Mouse (Mus musculus): ENCODE results near the gene P3h1.
A peak's percentile ranks its signal among the peaks of the same experiment; 100 is the strongest.
"Not testable (repeated sequence)": the region's sequence is repeated elsewhere in the genome, so short reads cannot be mapped to it uniquely, and the experiment has no call there.

Gene P3h1

DNA sequence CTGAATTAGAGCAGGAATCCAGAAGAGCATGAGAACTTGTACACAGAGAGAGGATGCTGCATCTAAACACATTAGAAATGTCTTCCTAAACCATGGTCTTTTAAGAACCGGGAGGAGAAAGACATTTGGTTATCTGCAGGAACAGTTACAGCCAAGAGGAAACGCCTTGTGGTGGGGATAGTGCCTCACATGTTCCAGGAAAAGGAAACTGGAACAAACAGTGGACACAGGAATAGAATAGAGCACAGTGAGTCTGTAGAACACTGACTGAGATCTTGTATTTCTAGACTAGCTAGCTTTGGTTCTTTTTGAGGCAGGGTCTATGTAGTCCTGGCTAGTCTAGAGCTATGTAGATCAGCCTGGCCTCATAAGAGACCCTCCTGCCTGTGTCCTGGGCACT, 42.5 kb downstream of the P3h1 start:
- no peak for DNase-seq (ENCODE audit: low spot score)

DNA sequence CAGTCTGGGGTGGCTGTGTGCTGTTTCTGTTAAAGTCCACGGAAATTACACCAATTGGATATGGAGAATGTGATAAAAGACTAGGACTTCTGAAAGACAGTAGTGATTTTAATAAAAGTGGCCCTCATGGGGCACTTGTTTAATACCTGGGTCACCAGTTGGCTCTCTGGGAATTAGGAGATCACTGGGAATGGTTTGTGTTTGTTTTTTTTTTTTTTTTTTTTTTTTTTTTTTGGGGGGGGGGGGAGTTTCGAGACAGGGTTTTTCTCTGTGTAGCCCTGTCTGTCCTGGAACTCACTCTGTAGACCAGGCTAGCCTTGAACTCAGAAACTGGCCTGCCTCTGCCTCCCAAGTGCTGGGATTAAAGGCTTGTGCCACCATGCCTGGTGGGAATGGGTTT, 43.0 kb downstream of the P3h1 start:
- DNase-seq (ENCODE audit: low spot score), result no peak

DNA sequence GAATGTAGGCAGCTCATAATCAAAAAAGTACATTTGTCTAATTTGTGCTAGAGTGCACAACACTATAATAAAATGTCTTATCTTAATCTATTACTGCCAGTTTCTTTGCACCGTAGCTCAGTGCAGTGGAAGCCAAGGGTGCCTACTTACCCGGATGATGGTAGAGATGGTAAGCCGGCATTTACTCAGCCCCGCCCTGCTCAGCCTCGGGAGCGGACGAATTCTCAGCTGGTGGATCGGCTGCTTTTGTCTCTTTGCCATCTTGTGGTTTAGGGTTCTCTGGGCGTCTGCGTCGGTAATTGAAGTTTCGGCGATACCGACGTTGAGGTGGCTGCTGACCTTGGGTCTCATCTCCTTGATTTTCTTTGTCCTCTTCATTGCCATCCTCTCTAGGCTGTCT, 46.1 kb downstream of the P3h1 start:
- not testable (repeated sequence) for DNase-seq (ENCODE audit: low spot score)

DNA sequence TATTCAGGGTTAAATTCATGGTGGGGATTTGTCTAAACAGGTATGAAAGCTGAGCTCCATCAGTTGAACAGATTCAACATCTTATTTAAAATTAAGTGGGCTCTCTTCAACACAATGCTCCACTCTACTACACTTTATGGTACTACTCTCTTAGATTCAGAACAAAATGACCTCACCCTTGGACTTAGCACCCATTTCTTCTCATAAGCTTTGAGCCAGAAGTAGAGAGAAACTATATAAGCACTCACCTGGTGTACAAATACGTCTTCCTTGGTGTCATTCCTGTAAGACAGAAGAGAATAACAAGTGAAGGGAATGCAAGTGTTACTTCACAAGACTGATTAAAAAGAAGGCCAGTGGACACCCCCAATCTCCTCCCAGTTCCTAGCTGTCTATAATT, 52.1 kb downstream of the P3h1 start:
- DNase-seq (ENCODE audit: low spot score), result no peak

DNA sequence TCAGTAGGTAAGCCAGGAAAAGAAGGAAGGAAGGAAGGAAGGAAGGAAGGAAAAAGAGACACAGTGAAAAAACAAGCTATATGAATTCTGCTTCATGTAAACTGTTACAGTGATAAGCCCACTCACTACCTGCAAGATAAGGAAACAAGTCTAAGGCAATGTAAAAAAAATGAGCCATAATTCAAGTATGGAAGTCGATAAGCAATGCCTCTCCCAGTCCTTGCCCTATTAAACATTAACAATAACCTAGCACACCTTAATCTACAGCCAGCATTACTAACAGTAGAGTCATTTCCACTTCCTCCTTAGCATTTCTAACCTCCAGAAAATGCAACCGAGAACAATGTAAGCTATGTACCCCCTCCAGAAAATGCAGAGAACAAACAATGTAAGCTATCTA, 52.6 kb downstream of the P3h1 start:
- DNase-seq (ENCODE audit: low spot score), result no peak

DNA sequence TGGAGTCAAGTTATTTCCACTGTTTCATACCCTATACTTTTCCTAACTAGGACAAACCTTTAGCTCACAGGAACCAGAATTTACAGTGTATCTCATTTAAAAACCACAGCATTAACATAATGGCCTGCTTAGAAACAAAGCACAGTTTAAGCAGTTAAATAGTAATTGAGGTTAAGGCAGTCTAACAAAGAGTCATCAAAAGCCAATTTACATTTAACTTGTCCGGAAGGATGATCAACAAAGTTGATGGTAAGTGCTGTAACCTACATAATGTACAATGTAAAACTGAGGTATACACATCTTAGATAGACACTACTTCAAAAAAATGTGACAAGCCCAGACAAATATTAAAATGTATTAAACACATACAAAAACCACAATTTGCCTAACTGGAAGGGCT, 59.2 kb downstream of the P3h1 start:
- DNase-seq (ENCODE audit: low spot score), result no peak

DNA sequence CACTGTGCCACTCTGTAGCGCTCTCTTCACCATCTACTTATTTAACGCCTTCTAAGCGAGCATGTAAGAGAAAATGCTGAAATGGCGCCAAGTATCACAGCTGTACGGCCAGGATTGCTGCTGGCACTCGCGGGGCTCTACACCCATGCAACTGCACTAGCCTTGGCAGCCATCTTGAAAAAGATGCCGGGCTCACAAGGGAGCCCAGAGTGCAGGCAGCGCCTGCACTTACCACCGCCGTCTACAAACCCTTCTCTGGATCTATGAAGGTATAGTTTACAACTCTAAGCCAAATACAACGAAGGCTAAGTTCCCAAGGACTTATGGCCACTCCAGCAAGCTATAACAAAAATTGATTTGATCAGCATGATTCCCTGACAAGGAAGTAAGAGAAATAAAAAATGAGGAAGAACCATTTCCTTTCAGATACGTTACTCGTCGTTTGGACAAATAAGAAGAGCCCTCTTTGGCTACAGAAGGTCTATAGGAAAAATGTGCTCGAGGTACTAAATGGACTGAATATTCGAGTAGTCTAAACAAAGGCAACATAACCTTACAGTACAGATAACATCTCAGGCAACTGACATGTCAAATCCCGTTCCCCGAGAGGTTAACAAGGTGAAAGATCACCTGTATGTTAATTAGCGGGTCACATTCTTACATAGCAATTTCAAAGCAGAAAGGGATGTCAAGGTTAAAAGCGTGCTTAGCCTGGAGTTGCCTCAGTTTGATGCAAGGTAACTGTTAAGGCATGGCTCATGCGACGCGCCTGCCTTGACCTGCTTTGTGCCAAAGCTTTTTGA, 60.3 kb downstream of the P3h1 start:
- peak; percentile 65 for DNase-seq (ENCODE audit: low spot score)

DNA sequence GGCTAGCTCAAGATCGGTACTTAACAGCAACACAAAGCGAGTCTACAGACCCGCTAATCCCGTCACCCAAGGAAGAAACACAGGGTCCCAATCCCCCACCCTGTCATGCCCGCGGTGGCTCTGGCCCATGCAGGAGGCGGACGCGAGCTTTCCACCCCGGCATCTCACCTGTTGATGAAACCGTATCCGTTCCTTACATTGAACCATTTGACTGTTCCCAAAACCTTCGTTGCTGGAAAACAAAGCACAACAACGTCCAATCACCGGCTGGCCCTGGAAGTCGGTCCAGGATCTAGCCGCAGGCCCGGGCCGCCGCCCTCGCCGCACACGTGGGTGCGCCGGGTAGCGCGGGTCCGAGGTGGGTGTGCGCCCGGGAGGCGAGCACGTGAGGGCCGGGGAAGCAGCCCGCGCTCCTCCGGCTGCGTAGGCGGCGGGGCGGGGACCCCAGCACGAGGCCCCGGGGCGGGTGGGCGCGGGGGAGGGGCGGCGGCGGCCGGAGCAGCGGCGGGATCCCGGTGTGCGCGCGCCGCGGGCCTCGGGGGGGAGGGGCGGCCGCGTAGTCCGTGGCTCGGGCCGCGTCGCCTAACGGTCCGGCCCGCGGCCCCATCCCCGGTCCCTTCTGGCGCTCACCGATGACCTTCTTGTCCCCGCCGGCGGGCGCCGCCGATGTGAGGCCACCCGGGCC, 61.0 kb downstream of the P3h1 start:
- peak; percentile 44 for DNase-seq (ENCODE audit: low spot score)

DNA sequence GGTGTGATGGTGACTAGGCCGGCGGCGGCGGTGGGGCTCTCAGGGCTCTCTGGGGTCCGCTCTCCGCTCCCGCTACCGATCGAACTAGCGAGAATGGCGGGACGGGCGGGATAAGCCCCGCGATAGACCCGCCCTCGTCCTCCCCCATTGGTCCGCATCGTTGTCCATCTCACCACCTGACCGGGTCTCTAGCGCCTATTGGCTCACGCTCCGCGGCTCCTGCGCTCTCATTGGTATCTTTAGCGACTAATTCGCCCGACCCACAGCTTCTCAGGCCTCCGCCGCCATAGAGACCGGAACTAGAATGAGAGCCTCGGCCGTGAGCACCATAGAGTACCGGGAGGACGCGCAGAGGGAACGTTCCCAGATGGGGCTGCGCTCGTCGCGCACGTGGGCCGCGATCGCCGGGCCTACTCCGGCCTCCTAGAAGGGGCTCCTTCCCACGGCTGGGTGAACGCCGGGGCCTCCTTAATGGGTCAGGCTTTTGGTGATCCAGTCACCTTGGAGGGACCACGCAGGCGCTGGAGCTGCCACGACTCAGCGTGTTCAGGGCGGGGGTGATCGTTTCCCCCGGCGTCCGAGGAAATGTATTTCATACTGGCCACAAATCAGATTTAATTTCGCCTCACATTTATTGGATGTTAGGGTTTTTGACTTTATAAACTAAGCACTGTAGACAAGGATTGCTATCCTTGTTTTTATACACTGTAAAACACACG, 61.9 kb downstream of the P3h1 start, which contains the start of gene Ybx1:
Ybx1 (minus strand) TSS at position 190 of the 719 bp plus-strand sequence.
- DNase-seq (ENCODE audit: low spot score), result peak; percentile 99

DNA sequence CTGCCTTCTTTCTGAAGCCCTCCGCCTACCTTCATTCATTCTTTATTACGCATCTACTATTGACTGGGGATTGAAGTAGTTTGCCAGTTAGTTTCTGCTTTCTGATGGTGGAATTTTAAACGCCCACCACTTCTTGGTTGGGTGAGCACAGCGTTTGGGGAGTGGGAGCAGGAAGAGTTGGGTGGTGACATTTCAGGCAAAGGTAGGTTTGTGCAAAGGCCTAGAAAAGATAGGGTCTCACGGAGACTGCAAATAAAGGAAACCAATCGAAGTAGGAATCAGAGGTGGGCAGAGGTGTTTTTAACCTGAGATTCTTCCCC, 62.4 kb downstream of the P3h1 start:
- peak; percentile 34 for DNase-seq (ENCODE audit: low spot score)

DNA sequence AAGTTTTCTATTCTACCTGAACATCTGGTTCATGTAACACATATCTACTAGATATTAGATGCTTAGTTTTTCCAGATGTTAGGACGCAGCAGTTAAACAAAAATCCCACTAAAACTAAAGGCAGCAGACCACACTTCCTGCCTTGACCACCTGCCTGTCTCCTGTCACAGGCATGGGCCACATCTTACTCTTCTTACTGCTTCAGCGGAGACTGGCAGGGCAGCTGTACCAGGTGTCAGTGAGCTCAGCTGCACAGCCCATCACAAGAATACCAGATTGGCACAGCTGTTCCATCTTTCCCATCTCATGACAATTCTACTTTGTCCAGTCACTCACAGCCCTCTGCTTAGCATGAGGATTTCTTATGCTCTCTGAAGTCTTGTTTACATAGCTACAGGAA, 64.6 kb downstream of the P3h1 start:
- DNase-seq (ENCODE audit: low spot score), result no peak

Measured in embryo, embryonic 10.5 days (tissue).